Mouse (Mus musculus) hematopoietic stem cell, adult 5-6 weeks (primary cell): Measurements from ENCODE around the gene Dao. TPM values are rescaled to one million over a fixed set of nuclear protein-coding genes. Genes with fewer than 3 reads are reported as not detected.

ENCODE experiments used
- ATAC-seq, 2 experiments: fragments of 125-278 bp in 1 of 2; replicated peaks in 1 of 2; 2 replicates each; pipeline ENCODE4 v1.8.0; 2016 to 2017; ENCODE audit warnings: inconsistent platforms in 2 of 2, mild to moderate bottlenecking in 2 of 2, moderate number of reproducible peaks in 2 of 2, low read depth in 1 of 2, moderate TSS enrichment in 1 of 2; ENCODE audit not compliant: low FRiP score in 2 of 2, poor library complexity in 2 of 2, severe bottlenecking in 2 of 2, insufficient read depth in 1 of 2, low TSS enrichment in 1 of 2
- total RNA-seq: library from RNA; stranded (forward); fragments of 172-1452, 232-1000 nt; gene quantifications from 2 replicates; pipeline ENCODE4 v1.2.3, GENCODE M21; 2017

Dao gene
- not detected in 2 replicates for total RNA-seq

- no peak for ATAC-seq
These were observed at the start of gene Dao for GRCm38 (mm10) chr5:114003542-114003941. Dao (plus strand) TSS chr5:114003703.

DNA sequence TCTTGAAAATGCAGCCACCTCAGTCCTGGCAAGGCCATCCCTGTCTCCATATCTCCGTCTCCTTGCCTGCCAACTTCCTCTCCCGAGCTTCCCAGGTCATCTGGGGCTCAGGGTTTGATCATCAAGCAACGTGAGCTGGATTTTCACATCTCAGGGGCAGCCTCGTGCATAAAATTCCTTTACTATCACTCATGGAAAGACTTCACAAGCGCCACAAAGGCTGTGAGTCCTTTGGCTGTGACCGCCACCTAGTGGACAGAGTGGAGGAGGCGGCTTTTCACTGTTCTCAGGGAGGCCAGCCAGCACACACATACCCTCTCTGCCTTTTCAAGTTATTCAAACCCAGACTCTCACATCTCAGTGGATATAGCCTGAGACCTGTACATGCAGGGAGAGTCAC is 49.1 kb upstream of the Dao start:
- ATAC-seq: peak; percentile 38 to 48; a peak in 1 of 4 replicates

GRCm38 (mm10) chr5:113955281-113955680 is 48.2 kb upstream of the Dao start:
- ATAC-seq: no peak

DNA sequence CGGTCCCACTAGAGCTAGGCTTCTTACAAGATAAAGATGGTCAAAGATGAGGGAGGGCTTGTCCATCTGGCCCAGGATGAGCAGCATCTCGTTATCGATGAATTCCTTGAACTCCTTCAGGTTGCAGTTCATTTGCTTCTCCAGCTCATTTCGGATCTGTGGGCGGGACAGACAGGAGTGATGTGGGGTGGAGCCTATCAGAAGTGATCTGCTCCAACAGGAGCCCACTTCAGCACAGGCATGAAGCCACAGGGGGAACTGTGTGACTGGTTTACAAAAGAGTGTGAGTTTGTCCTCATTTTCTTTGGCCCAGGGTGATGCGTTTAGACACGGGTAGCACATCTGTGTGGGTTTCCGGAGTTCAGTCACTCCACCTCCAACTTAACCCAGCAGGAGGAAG is 47.8 kb upstream of the Dao start:
- ATAC-seq: no peak

GRCm38 (mm10) chr5:113956510-113956909 is 47.0 kb upstream of the Dao start:
- 0 out of 4 replicates have a peak, but pooled peaks of 1 of the 2 experiments have one; percentile 38 for ATAC-seq

GRCm38 (mm10) chr5:113959039-113959438 is 44.5 kb upstream of the Dao start:
- no peak for ATAC-seq

GRCm38 (mm10) chr5:113960416-113960815 is 43.1 kb upstream of the Dao start:
- ATAC-seq: no peak

DNA sequence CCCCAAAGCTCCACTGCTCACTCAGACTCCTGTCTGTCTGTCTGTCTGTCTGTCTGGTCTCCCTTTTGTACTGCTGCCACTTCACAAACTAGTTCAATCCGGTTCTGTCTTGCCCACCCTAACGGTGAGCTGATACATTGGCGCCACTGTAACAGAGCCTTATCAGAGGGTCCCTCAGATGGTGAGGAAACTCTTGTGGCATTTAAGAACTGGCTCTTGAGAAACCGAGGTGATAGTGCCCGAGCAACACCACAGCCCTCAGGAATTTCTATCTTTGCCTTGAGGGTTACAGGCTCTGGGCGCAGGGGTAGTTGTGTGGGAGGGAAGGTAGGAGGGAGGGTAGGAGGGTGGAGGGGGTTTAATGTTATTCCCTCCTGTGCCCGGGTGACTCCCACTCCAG is 41.7 kb upstream of the Dao start:
- ATAC-seq: no peak

DNA sequence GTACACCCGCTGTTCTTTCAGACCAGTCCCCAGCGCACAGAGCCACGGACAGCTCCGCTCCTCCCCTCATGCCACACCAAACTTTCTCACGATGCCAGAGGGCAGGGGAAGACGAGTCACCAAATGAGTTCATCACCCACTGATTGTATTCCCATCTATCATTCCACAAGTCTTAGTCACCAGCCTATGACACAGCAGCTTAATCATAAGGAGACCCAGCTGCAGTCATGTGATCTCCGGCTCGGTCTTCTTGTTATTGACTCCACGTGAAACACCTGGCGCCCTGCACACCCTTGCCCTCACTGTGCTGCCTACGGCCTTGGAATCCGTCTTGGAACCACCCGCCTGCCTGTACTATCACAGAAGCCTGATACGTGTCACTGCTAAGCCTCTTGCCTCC is 38.5 kb upstream of the Dao start:
- ATAC-seq: no peak

DNA sequence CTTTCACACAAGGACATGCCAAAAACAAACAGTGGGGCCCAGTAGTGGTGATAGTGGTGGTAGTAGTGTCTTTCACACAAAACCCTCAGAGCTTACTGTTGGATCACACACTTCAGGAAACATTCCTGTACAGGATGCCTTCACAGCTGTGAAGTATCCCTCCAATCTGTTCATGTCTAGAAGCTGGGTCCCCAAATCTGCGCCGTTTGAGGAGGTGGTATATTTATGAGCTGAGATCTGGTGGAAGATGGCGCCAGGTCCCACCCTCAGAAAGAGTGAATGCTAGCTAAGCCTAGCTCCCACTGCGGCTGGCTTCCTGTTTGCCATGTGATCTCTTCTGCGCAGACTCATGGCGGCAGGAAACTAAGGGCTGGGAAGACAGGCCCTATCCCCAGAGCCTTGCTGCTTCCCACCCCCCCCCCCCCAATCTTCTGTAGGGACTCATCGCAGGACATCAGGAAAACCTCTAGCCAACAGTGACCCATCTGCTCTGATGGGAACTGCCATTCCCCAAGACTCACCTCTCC is 37.8 kb upstream of the Dao start:
- ATAC-seq: no peak

DNA sequence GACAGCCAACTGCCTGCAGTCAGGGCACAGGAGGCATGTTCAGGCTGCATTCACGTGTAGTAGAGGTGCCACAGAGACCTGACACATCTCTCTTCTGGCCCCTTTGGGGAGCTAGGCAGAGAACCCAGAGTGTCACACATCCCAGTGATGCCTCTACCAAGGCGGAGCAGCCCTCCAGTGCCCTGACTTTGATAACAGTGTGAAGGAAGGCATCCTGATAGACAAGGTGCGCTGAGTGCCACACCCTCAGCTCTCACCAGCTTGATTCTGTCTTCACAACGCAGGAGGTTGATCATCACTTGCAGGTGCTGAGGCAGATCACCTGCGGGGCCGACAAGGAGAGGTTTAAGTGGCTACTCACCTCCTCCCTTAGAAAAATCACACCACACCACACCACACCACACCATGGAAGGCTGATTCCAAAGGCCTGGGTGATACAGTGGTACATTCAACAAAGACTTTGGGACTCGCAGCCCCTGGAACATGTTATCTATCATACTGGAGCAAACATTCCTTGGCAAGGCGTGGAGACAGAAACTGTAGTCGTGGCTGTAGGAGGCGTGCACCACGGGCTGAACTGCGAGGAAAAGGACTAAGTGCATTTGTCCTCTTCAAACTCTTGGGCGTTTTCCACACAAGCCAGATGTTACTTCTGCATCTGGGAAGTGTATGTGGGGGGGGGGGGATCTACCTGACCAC is 36.9 kb upstream of the Dao start:
- no peak for ATAC-seq

DNA sequence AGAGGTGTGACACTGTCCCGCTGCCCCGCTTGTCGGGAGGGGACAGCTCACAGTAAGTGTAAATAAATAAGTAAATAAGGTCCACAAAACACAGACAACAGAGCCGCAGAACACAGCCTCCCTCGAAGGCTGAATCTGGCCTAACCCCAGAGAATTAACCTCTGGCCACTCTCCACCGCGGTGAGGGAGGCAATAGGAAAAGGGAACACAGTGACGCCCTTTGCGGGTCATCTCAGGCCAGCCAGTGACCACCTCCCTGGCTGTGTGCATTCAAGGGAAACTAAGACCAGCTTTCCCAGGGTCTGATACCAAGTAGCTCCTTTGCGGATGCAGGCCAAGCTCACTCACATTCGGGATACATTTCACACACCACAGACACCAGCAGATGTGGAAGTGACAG is 35.1 kb upstream of the Dao start:
- no peak for ATAC-seq

DNA sequence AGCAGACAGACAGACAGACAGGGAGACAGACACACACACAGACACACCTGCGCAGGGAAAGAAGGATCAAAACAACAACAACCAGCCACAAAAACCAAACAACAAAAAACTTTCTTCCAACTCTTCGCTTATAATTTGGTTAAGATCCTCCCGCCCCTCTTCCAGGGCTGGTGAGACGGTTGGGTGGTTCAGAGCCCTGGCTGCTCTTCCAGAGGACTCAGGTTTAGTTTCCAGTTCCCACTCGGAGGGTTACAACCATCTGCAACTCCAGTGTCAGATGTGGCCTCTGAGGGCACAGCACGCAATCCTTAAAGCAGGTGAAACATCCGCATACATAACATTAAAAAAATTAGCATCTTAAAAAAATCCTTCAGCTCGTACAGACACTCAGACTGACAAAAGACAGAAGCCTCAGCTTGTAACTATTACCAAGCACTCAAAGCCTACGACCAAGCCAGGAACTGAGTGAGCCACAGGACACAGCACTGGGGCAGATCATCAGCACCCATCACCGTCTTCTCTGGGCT is 32.0 kb upstream of the Dao start:
- ATAC-seq: no peak

DNA sequence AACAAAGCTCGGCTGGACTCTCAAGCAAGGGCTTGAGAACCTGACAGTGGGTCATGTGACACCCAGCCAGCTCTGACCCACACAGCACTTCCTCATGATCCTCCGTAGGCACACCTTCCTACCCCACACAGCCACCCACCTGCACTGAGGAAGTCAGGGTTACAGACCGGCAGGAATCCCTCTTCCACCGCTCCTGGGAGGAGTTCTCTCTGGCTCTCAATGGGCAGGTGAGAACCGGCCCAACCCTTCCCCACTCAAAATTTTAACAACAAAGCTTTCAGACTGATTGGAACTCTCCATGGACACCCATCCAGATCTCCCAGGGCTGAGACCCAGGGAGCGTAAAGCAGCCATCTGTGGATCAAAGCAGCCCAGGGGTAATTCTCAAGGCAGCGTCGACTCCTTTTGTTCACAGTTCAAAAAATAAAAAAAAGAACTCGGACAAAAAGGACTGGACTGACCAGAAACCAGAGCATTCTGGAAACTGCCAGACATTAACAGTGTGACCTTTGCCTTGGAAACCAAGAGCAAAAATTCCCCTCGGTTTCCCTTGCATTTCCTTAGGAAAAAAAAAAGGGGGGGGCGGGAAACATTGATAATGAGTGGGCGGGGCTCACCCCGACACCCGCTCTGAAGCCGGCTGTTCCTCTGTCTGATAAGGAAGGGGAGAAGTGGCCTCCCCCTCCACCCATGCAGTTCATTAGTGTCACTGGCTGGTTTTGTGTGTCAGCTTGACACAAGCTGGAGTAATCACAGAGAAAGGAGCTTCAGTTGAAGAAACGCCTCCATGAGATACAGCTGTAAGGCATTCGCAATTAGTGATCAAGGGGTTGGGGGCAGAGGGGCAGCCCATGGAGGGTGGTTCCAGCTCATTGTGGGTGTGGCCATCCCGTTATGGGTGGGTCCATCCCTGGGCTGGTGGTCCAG is 30.7 kb upstream of the Dao start:
- no peak for ATAC-seq

GRCm38 (mm10) chr5:113973790-113974189 is 29.7 kb upstream of the Dao start:
- no peak for ATAC-seq

GRCm38 (mm10) chr5:113974576-113974975 is 28.9 kb upstream of the Dao start:
- no peak for ATAC-seq

DNA sequence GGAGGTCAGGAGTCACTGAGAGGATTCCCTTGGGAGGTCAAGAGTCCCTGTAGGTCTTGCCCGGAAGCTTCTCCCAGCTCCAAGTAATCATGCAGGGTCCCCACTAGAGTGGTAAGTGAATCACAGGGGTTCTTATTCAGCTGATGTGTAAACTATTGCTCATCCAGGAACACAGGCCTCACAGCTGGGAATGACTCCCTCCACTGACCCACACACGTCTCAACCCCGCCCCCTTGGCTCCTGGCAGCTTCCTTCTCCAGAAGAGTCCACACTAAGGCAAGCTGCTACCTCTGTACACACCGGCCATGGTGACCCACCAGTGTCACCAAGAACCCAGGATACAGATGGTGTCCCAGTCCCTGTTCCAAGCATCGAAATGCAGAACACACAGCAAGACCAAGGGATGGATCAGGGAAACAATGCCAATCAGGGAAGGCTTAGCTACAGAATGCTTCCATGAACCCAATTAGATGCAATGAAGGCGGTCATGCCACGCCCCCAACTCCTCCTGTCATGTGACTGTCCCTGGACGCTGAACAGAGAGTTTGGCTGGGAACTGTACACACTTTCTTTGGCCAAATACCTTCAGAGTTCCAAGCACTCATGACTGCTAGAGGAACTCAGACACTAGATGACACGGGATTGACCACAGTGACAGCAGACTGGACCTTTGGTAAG is 27.8 kb upstream of the Dao start:
- no peak for ATAC-seq

DNA sequence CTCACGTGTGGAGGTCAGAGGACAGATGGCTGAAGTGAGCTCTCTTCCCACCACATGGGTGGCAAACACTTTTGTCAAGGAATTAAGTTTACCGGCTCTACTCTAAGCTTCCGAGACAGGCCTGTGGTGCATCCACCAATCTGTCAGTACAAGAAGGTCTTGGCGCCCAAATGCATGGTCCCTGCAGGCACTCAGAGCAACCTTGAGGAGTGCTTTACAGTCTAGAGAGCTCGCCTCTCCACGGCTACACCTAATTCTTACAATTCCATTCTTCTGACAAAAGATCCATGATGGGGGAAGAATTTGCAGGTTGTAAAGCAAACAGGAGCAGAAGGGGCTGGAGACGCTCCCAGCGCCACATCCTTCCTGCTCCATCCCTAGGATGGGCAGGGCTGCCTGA is 26.9 kb upstream of the Dao start:
- ATAC-seq: no peak
